Mouse (Mus musculus): Measurements from ENCODE around the gene Gm49396.

DNA sequence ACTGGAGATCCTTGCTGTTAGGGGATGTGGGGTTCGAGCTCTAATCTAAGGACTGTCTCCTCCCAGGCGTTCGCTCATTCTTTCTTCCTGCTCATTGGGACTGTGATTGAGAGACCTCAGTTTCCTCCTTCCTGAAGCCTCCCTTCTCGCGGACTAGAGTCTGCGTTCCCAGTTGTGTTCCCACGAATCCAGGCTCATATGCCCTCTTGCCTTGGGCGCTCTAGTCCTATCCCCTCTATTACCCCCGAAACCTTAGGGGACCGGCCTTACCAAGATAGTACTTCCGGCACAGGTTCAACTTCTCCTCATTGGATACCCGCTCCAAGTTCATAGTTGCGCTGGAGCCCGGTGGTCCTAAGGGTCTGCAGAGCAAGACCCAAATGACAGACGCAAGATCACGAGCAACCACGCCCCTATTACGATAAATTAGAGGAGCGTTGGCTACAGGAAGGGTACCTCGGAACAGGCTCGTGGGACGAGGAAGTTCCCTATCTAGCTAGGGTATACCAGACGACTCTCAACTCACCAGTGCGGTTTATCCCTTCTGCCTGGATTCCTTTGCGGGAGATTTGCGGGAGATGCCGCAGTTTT, 523 bp upstream of the Gm49396 start:
- TF ChIP-seq POLR2A (IDR thresholded peaks at IDR 0.05; ENCODE audit: insufficient read depth, low read depth, low read length) (no peak), CTCF (IDR thresholded peaks at IDR 0.05) (no peak)
